Mouse (Mus musculus): ENCODE measurements around the gene Sap30bp. TPM values are rescaled to one million over a fixed set of nuclear protein-coding genes. Genes with fewer than 3 reads are reported as not detected.
A peak's percentile ranks its signal among the peaks of the same experiment; 100 is the strongest.

The Sap30bp gene
- polyA plus RNA-seq, 1 experiment from 2014 or later, result 29.8 TPM

- no peaks in the 10 kb centered on the region for H3K36me3 ChIP-seq
- 55% methylated on average over 4 of the region's 4 CpGs for WGBS
Observed at GRCm38 (mm10) chr11:115992098-115992497, 59.0 kb downstream of the Sap30bp start.

DNA sequence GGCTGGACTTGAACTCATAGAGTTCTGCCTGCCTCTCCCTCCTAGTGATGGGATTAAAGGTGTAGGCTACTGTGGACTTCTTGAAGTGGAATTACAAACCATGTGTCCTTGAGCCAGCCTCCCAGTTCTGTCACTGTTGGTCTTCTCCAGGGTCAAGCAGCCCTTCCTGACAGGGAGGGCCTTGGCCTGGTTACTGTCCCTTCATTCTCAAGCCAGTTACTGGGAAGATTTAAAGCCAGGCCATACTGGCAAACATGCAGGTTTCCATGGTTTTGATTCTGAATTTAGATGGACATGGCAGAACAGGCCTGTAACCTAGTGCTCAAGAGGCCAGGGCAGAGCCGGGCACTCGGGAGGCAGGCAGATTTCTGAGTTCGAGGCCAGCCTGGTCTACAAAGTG is 62.2 kb downstream of the Sap30bp start:
- ATAC-seq (ENCODE audit: borderline replicate concordance, extremely low read depth, low FRiP score, low TSS enrichment), result no peak

More at GRCm38 (mm10) chr11:115992098-115992497, 59.0 kb downstream of the Sap30bp start:
- no peak for ATAC-seq (ENCODE audit: borderline replicate concordance, extremely low read depth, low FRiP score, low TSS enrichment)
- H3K27me3 ChIP-seq, result peaks cover 13% of the 10 kb centered on the region; the same call in 1 of the 2 replicates
- no peak overlapping the region for H3K9ac ChIP-seq
- H3K9me3 ChIP-seq, result no peaks in the 10 kb centered on the region
- no peak overlapping the region for H3K4me2 ChIP-seq
- H3K27ac ChIP-seq, result no peak overlapping the region
- no peaks in the 10 kb centered on the region for H3K4me1 ChIP-seq
- no peak overlapping the region for H3K4me3 ChIP-seq

DNA sequence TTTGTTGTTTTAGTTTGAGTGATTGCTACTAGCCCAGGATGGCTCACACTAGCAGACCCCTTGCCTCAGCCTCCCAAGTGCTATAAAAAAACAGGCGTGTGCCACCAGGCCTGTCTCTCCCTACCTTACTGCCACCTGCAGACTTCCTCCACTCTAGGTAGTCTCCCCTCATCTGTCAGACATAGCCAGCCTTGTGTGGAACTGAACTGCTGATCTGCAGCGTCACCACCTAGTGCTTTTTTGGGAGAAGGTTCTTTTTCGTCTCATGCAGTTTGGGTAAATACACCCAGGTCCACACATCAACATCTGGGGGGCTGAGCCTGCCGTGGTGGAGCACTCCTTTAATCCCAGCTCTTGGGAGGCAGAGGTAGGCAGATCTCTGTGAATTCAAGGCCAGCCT is 64.0 kb downstream of the Sap30bp start:
- Histone ChIP-seq H3K27ac (no peak overlapping the region), H3K4me3 (no peak overlapping the region), H3K9ac (no peak overlapping the region), H3K27me3 (peaks cover 13% of the 10 kb centered on the region), H3K4me2 (no peak overlapping the region), H3K4me1 (no peaks in the 10 kb centered on the region; the same call in 1 of the 2 replicates), H3K36me3 (no peaks in the 10 kb centered on the region), H3K9me3 (no peaks in the 10 kb centered on the region)
- ATAC-seq (ENCODE audit: borderline replicate concordance, extremely low read depth, low FRiP score, low TSS enrichment), result no peak
- 69% methylated on average over 4 of the region's 4 CpGs for WGBS

More for the DNA sequence above, 62.2 kb downstream of the Sap30bp start:
- Histone ChIP-seq H3K4me3 (no peak overlapping the region), H3K4me2 (no peak overlapping the region), H3K27ac (no peak overlapping the region), H3K4me1 (no peaks in the 10 kb centered on the region; the same call in 1 of the 2 replicates), H3K27me3 (peaks cover 7% of the 10 kb centered on the region), H3K9ac (no peak overlapping the region), H3K9me3 (no peaks in the 10 kb centered on the region), H3K36me3 (no peaks in the 10 kb centered on the region)
- 82% methylated on average over 3 of the region's 3 CpGs for WGBS

GRCm38 (mm10) chr11:115997662-115998061 is 64.6 kb downstream of the Sap30bp start:
- Histone ChIP-seq H3K4me3 (no peak overlapping the region), H3K9ac (no peak overlapping the region)

DNA sequence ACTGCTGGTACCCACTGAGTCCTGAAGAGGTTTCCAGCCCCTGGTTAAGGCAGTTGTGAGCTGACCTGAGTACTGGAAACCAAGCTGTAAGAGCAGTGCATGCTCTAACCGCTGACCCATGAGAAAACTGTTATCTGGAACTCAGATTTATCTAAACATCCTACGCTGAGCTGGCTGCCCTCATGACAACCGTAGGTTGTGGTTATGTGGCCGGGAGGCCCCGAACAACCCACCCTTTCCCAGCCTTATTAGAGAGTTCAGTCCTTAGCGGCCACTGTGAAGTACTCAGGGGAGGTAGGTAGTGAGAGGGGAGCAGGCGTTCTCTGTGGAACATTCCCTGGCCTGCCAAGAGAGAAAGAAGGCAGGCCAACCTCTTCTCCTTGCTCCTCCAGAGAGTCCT is 65.9 kb downstream of the Sap30bp start:
- no peak overlapping the region for H3K4me2 ChIP-seq
- H3K4me1 ChIP-seq, result no peaks in the 10 kb centered on the region; the same call in 1 of the 2 replicates
- ATAC-seq (ENCODE audit: borderline replicate concordance, extremely low read depth, low FRiP score, low TSS enrichment), result no peak
- H3K9me3 ChIP-seq, result no peaks in the 10 kb centered on the region
- 43% methylated on average over 7 of the region's 7 CpGs for WGBS
- peaks cover 13% of the 10 kb centered on the region for H3K27me3 ChIP-seq
- no peak overlapping the region for H3K4me3 ChIP-seq
- no peak overlapping the region for H3K9ac ChIP-seq
- no peak overlapping the region for H3K27ac ChIP-seq
- H3K36me3 ChIP-seq, result no peaks in the 10 kb centered on the region

More at GRCm38 (mm10) chr11:115997662-115998061, 64.6 kb downstream of the Sap30bp start:
- Histone ChIP-seq H3K36me3 (no peaks in the 10 kb centered on the region), H3K9me3 (no peaks in the 10 kb centered on the region), H3K27me3 (peaks cover 13% of the 10 kb centered on the region), H3K4me1 (no peaks in the 10 kb centered on the region; the same call in 1 of the 2 replicates), H3K4me2 (no peak overlapping the region), H3K27ac (no peak overlapping the region)
- WGBS, result 66% methylated on average over 5 of the region's 5 CpGs
- ATAC-seq (ENCODE audit: borderline replicate concordance, extremely low read depth, low FRiP score, low TSS enrichment), result no peak

DNA sequence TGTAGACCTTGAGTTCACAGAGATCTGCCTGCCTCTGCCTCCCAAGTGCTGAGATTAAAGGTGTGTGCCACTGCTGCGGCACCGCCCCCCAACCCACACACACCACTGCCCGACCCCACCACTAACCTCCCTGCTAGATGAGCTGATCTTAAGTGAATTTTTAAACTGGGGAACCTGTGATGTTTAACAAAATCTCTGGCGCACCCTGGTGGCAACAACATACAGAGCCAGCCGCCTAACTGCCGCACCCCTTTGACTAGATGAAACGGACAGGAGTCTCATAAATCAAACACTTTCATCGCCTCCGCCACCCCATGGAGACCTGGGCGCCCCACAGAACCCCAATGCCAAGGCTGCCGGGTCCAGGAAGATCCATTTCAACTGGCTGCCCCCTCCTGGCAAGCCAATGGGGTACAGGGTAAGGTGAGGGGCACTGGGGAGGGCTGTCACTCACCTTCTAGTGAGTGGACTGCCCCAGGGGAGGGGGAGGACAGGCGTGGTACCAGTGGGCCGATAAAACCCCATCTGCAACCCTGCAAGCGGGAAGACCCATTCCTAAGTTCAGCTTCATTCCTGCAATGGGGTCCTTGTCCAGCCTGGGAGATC is 66.6 kb downstream of the Sap30bp start:
- ATAC-seq (ENCODE audit: borderline replicate concordance, extremely low read depth, low FRiP score, low TSS enrichment), result no peak
- WGBS, result 11% methylated on average over 14 of the region's 14 CpGs
- H3K4me2 ChIP-seq, result no peak overlapping the region
- no peaks in the 10 kb centered on the region for H3K9me3 ChIP-seq
- peaks cover 4% of the 10 kb centered on the region for H3K4me1 ChIP-seq
- H3K27me3 ChIP-seq, result peaks cover 13% of the 10 kb centered on the region
- no peaks in the 10 kb centered on the region for H3K36me3 ChIP-seq
- no peak overlapping the region for H3K9ac ChIP-seq
- no peak overlapping the region for H3K27ac ChIP-seq
- no peak overlapping the region for H3K4me3 ChIP-seq

DNA sequence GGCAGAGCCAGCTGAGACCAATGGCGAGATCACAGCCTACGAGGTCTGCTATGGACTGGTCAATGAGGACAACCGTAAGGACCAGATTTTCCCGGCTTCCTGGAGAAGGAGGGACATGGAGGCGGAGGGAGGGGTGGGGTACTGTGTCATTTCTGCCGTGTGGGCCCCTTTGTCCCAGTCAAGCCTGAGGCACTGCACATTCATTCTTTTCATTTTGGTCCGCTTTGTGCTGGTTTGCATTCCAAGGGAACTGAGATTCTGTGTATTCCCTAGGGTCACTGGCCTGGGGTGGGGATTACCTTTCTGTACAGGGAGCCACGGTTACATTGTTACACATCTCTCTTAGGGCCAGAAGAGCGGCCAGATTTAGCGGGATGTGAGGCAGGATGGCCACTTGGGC is 67.5 kb downstream of the Sap30bp start:
- H3K4me2 ChIP-seq, result no peak overlapping the region
- H3K4me3 ChIP-seq, result no peak overlapping the region
- no peaks in the 10 kb centered on the region for H3K9me3 ChIP-seq
- H3K4me1 ChIP-seq, result peaks cover 11% of the 10 kb centered on the region
- H3K27me3 ChIP-seq, result peaks cover 13% of the 10 kb centered on the region
- no peak overlapping the region for H3K27ac ChIP-seq
- no peaks in the 10 kb centered on the region for H3K36me3 ChIP-seq
- no peak overlapping the region for H3K9ac ChIP-seq
- WGBS, result 49% methylated on average over 10 of the region's 10 CpGs
- ATAC-seq (ENCODE audit: borderline replicate concordance, extremely low read depth, low FRiP score, low TSS enrichment), result no peak

DNA sequence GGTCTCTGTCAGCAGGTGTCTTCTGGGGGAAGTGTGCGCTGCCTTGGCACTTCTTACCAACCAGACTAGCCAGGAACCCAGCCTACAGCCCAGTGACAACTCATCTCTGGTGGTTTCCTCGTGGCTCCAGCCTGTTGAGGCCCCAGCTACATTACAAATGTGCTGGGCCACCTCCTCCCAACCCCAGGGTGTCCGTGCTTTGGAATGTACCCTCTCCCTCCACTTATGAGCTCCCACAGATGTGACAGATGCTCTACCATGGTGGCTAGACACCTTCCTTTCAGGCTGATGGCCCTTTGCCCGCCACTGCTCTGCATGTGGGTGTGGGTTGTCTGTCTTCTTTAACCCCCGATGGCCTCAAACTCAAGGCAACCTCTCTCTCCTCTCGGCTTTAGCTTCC is 68.6 kb downstream of the Sap30bp start:
- no peak overlapping the region for H3K4me2 ChIP-seq
- H3K9me3 ChIP-seq, result no peaks in the 10 kb centered on the region
- H3K27me3 ChIP-seq, result peaks cover 13% of the 10 kb centered on the region
- no peak overlapping the region for H3K27ac ChIP-seq
- no peak overlapping the region for H3K4me3 ChIP-seq
- H3K36me3 ChIP-seq, result 0 out of 2 replicates have a peak, but pooled peaks cover 2% of the 10 kb centered on the region
- H3K4me1 ChIP-seq, result peaks cover 14% of the 10 kb centered on the region
- 52% methylated on average over 6 of the region's 6 CpGs for WGBS
- ATAC-seq (ENCODE audit: borderline replicate concordance, extremely low read depth, low FRiP score, low TSS enrichment), result no peak
- no peak overlapping the region for H3K9ac ChIP-seq

- Histone ChIP-seq H3K36me3 (peaks cover 11% of the 10 kb centered on the region; the same call in 1 of the 2 replicates), H3K4me2 (no peak overlapping the region), H3K9me3 (no peaks in the 10 kb centered on the region), H3K9ac (no peak overlapping the region), H3K4me1 (peaks cover 14% of the 10 kb centered on the region), H3K4me3 (no peak overlapping the region), H3K27ac (no peak overlapping the region), H3K27me3 (peaks cover 13% of the 10 kb centered on the region)
- ATAC-seq (ENCODE audit: borderline replicate concordance, extremely low read depth, low FRiP score, low TSS enrichment), result no peak
- 79% methylated on average over 3 of the region's 3 CpGs for WGBS
Observed at GRCm38 (mm10) chr11:116002894-116003293, 69.8 kb downstream of the Sap30bp start.

- H3K27me3 ChIP-seq, result peaks cover 13% of the 10 kb centered on the region
Observed at GRCm38 (mm10) chr11:116004186-116004823, 71.2 kb downstream of the Sap30bp start.

GRCm38 (mm10) chr11:116004840-116005700 is 72.0 kb downstream of the Sap30bp start:
- H3K36me3 ChIP-seq, result peaks cover 26% of the 10 kb centered on the region
- peak overlapping the region; percentile 36 for H3K4me3 ChIP-seq
- H3K27me3 ChIP-seq, result peaks cover 9% of the 10 kb centered on the region
- H3K9ac ChIP-seq, result peak overlapping the region; percentile 26
- WGBS, result 5% methylated on average over 54 of the region's 54 CpGs
- peak overlapping the region; percentile 79 for H3K27ac ChIP-seq
- no peaks in the 10 kb centered on the region for H3K9me3 ChIP-seq
- ATAC-seq (ENCODE audit: borderline replicate concordance, extremely low read depth, low FRiP score, low TSS enrichment), result peak; percentile 86
- peaks cover 14% of the 10 kb centered on the region for H3K4me1 ChIP-seq
- H3K4me2 ChIP-seq, result peak overlapping the region; percentile 82

More at GRCm38 (mm10) chr11:116004186-116004823, 71.2 kb downstream of the Sap30bp start:
- Histone ChIP-seq H3K36me3 (peaks cover 20% of the 10 kb centered on the region), H3K9ac (peak overlapping the region; percentile 26), H3K4me3 (peak overlapping the region; percentile 36), H3K4me1 (peaks cover 14% of the 10 kb centered on the region), H3K9me3 (no peaks in the 10 kb centered on the region), H3K27ac (peak overlapping the region; percentile 79), H3K4me2 (peak overlapping the region; percentile 82)
- no peak for ATAC-seq (ENCODE audit: borderline replicate concordance, extremely low read depth, low FRiP score, low TSS enrichment)
- 33% methylated on average over 8 of the region's 8 CpGs for WGBS
